Mouse (Mus musculus) left cerebral cortex, adult 18-20 months (tissue): ENCODE results near the gene Cdh23. TPM values are rescaled to one million over a fixed set of nuclear protein-coding genes. Genes with fewer than 3 reads are reported as not detected.

Experiments
- DNase-seq, 2 experiments: peaks; one replicate each; pipeline ENCODE4 v3.0.0; 2021 to 2022; ENCODE audit warnings: low spot score in 2 of 2, mixed read lengths in 1 of 2
- total RNA-seq, 2 experiments: library from RNA; stranded (reverse); gene quantifications; 2 replicates each; pipeline ENCODE4 v1.2.3; 2021

Gene Cdh23
- total RNA-seq, 2 experiments from 2014 or later, result 2.1 to 2.2 TPM

- no peak for DNase-seq
Measured at GRCm38 (mm10) chr10:60644079-60644641, 52.1 kb downstream of the Cdh23 start.

- DNase-seq, result no peak
Measured at GRCm38 (mm10) chr10:60639291-60639690, 57.0 kb downstream of the Cdh23 start.

DNA sequence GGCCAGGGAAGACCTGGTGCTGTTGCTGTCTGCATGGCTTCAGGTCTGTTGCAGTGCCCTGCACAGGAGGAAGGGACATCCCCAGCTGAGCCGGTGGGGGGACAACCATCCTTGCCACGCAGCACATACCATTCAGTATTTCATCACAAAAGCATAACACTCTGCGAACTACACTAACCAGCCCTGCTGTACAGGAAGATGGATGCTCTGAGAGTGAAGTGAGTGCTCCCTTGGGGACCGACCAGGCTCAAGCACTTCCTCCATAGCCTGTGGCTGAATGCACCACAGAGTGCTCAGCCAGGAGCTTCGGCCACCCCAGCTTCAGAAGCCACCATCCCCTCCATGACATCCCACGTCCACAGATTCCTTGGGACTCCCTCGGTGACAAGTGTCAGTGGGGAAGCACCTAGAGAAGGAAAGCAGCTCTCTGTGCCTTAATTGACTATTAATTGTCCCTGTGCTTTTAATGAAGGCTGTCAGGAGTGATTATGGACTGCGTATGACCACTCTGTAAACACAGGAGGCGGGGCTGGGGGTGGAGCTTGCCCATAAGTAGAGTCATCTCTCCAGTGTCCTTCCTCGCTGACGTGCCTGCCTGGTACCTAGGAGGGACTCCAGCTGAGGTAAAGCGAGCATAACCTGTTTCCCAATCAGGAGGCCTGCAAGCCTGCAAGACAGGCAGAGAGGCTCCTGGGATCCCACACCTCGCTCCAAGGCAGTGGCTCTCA, 60.6 kb downstream of the Cdh23 start:
- no peak for DNase-seq

DNA sequence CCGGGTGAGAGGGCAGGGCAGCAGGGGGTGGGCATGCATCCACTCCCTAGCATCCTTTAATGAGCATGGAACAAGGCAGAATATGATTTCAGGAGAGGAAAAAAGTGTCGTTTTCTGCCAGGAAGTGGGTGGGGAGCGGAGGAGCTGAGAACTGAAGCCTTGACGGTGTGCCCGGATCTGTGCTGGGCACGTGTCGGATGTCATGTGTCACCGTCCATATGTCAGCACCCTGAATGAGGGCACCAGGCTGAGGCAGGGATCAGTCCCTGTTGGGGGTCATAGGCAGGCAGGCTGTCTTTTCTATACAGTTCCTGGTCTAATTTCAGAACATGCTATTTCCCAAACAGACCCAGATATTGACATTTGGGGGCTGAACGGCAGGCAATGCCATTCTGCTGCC, 61.9 kb downstream of the Cdh23 start:
- DNase-seq, result peak; percentile 51 to 52

DNA sequence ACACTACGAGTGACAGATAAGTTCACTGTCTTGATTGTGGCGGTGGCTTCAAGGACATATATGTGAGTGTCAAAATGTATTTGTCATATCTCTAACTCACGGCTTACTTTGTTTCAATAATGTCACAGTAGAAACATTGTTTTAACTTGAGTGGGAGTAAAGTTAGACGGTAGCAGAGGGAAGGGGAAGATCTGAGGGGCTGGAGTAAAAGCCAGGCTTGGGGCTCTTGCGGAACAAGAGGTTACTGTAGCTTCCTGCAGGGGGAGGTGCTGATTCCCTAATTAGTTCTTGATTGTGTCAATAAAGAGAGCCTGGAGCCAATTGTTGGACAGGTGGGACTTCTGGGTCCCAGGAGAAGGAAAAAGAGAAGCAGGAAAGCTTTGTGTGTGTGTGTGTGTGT, 70.2 kb downstream of the Cdh23 start:
- DNase-seq, result no peak

DNA sequence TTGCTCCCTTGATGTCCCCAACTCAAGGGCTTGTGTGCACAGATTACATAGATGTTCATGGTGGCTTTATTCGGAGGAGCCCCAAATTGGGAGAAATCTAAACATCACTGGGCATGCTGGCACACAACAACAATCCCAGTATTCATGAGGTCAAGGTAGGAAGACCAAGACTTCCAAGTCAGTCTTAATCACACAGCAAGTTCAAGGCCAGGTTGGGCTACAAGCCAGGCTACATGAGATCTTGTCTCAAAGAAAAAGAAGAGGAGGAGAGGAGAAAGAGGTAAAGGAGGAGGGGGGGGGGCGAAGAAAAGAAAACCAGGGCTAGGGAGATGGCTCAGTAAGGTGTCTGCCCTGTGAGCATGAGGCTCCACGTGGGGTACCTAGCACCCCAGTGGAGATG, 70.8 kb downstream of the Cdh23 start:
- DNase-seq, result no peak

DNA sequence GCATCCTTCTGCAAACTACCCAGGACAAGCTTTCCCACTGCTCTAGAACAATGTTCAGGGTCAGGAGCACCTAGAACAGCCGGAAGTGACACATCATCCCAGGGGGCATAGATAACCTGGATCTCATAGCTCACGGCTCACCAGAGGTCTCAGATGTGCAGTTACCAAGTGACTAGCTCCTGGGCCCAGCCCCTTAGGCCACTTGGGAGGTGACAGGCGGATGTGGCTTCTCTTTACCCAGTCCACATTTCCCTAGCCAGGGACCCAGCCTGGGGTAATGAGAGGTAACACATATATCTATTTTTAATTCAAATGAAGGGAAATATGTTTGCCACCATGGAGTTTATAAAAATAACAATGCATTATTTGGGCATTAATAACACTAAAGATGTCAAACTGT, 71.3 kb downstream of the Cdh23 start:
- DNase-seq, result no peak

DNA sequence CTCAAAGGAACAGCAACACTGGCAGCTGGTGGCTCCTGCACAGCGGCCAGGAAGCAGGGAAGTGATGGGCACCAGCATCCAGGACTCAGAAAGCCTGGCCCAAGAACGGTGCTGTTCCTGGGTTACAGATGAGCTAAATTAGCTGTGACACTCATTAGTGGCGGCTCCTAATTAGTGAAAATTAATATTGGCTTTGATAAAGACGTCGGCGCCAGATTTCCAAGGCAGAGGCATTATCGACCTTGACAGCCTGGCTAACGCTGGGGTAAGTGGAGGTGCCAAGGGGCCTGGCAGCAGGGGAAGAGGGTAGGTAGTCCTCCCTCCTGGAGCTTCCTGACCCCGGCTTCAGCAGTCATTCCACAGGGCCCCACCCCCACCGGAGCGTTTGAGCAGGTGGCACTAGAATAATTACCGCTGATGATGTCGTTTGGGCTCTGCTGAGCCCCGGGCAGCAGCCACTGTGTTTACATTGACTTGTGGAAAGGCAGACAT, 72.0 kb downstream of the Cdh23 start:
- DNase-seq, result no peak

DNA sequence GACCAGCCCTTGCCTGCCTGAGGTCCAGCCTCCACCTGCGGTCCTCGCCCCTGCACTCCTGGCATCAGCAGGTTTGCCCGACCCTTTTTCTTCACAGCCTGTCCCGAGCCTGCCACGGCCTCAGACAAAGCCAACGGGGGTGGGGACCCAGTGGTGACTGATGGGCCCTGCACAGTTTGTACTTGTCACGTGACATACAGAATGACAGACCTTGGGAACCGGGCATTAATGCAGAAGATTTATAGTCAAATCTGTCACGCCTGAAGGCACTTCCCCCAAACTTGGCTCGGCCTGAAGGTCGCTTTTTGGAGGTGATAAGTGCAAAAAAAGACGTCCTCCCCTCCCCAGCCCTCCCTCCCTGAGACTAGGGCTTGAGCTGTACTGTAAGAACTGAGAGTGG, 73.5 kb downstream of the Cdh23 start:
- DNase-seq, result no peak

GRCm38 (mm10) chr10:60621470-60622170, 74.7 kb downstream of the Cdh23 start:
- no peak for DNase-seq

- DNase-seq, result no peak
Measured at GRCm38 (mm10) chr10:60615898-60616297, 80.4 kb downstream of the Cdh23 start.

- no peak for DNase-seq
Measured at GRCm38 (mm10) chr10:60612893-60613292, 83.4 kb downstream of the Cdh23 start.

DNA sequence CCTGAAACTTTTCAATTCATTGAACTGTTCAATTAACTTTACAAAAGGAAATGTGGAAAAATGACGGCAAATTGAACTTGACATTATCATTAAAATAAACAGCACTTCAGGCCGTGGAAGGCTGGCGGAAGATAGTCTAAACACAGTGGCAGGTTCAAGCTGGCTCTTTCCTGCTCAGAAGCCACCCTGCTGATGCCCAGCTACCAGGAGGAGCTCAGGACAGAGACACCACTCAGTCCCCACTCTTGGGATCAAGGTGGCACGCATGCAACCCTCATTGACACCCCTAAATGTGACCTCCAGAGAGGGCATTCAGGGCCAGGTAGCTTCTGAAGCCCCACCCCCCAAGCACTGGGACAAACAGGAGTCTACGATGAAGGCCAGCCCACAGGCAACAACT, 89.1 kb downstream of the Cdh23 start:
- no peak for DNase-seq

- no peak for DNase-seq
Measured at GRCm38 (mm10) chr10:60606661-60607060, 89.6 kb downstream of the Cdh23 start.

GRCm38 (mm10) chr10:60602235-60602634, 94.1 kb downstream of the Cdh23 start:
- no peak for DNase-seq

GRCm38 (mm10) chr10:60595166-60595565, 101.1 kb downstream of the Cdh23 start:
- peak in 1 of 2 experiments; percentile 1 for DNase-seq

DNA sequence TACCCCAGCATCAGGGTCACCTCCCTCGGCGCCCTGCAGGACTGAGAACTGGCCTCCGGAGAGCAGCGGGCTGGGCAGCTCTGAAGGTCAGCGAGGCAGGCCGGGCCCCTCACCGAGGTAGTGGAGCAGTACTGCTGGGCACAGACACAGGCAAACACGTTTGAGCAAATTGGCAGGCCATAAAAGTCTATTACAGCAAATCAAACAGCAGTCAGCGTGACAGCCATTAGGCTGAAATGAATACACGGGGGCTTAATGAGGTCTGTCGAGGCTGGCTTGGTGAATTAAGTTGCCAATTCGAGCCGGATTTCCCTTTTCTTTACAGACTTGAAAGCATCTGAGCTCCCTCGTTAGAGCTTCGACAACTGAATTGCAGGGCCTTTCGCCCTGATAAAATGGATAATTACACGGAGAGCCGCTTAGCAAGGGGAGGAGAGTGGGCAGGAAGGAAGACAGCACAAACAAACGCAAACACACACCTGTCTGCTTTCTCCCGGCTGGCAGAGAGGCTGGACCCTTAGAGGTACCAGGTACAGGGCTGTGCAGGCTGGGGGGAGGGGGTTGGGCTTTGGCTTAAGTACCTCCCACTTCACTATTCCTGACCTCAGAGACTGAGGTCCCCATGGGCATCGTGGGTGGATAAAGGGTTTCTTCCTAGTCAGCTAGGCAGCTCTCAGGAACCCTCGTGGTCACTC, 103.3 kb downstream of the Cdh23 start:
- DNase-seq, result peak in 1 of 2 experiments; percentile 1

- DNase-seq, result no peak
Measured at GRCm38 (mm10) chr10:60591281-60591680, 105.0 kb downstream of the Cdh23 start.

- no peak for DNase-seq
Measured at GRCm38 (mm10) chr10:60590241-60590640, 106.0 kb downstream of the Cdh23 start.

DNA sequence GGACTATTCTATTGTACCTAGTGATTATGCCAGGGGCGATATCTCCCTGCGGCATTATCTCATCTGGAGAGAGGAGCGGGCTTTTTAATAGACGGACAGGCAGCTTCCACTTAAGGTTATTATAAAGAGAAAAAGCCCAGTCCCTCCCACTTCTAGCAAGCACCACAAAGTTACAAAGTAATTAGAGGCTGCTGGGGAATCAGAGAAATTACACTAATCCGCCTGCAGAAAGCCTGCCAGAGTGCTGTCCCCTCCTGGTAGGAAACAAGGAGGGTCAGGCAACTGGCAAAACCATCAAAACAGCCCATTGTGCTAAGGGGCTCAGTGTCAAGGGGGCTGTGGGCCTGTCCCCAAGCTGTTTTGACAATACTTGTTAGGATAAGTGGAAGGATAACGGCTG, 110.6 kb downstream of the Cdh23 start:
- no peak for DNase-seq

- no peak for DNase-seq
Measured at GRCm38 (mm10) chr10:60582956-60583355, 113.3 kb downstream of the Cdh23 start.

GRCm38 (mm10) chr10:60580666-60581065, 115.6 kb downstream of the Cdh23 start:
- DNase-seq, result no peak
